Mouse (Mus musculus) brown adipose tissue, adult 24 weeks (tissue): ENCODE measurements around the gene Dusp18. TPM values are rescaled to one million over a fixed set of nuclear protein-coding genes. Genes with fewer than 3 reads are reported as not detected.
A peak's percentile ranks its signal among the peaks of the same experiment; 100 is the strongest.

Experiments
- H3K27ac ChIP-seq: fragments of 200-500 bp; replicated peaks from 2 replicates; pipeline ENCODE4 v1.5.1; 2012; ENCODE audit warnings: low read depth, mild to moderate bottlenecking, low read length
- H3K4me1 ChIP-seq: fragments of 200-500 bp; 2 replicates; pipeline ENCODE4 v1.6.1; 2012; ENCODE audit warnings: low read length, mixed read lengths; ENCODE audit not compliant: control insufficient read depth, insufficient read depth, insufficient read length
- H3K4me3 ChIP-seq: fragments of 200-500 bp; 2 replicates; pipeline ENCODE4 v1.5.1; 2012; ENCODE audit warnings: low read depth, mild to moderate bottlenecking, low read length, moderate library complexity; ENCODE audit not compliant: insufficient read depth
- polyA plus RNA-seq: library from polyadenylated mRNA; stranded (reverse); fragments of >200 nt; gene quantifications from 2 replicates; pipeline ENCODE4 v1.2.4, GENCODE M21; 2012; ENCODE audit not compliant: missing spikeins, insufficient read depth, insufficient read length

The Dusp18 gene
- polyA plus RNA-seq, 1 experiment, result 4.8 TPM

DNA sequence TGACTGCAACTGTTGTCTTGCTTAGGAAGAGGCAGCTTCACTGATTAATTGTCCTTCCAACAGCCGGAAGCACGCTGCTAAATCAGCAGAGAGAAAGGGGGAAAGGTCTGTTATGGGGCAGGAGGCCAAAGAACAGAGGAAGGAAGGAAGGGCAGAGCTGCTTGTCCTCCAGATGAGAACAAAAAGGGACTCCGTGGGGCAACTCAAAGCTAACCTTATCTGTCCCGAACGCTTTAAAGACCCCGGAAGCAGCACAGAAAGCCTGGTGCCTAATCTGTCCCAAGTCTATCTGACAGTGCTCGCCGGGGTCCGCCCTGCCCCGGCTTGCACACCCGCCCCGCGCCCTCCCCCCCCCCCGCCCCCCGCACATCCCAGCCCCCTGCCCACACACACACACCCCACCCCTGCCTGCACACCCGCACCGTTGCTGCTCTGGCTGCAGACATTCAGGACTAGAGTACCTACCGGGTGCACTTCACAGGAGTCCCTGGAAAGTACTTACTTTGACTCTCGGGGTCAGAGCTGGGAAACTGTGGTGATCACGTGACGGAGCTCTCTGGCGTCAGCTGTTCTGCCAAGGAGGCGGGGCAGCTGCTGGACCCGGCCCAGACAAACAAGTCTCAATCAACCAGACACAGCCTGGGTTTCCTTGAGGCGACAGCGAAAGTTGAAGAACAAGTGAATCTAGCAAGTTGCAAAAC lies 36.6 kb downstream of the Dusp18 start, which contains the start of gene Tcn2:
TSS of gene Tcn2 (minus strand) at position 649 of the 701 bp plus-strand sequence.
- no peak within 1 kb of the TSS; the same call in 1 of the 2 replicates for H3K27ac ChIP-seq
- H3K4me3 ChIP-seq, result peak within 1 kb of the TSS; percentile 51

DNA sequence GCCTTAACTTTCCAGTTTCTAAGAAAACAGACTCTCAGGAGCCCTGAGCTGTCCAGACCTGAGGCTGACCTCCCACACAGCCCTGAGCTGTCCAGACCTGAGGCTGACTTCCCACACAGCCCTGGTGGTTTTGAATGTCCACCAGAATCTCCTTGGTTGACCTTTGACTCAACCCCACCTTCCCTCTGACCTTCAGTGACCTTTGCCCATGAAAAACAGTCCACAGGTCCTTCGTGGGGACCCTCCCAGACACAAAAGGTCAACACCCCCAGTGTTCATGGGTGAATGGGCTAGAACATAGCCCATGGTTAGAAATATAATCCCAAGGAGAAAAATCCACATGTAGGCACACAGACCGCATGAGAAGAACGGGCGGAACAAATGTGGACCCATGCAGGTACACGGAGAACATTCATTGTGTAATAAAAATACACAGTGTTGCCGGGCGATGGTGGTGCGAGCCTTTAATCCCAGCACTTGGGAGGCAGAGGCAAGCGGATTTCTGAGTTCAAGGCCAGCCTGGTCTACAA lies 38.8 kb downstream of the Dusp18 start:
- no peak overlapping the region for H3K4me3 ChIP-seq
- H3K27ac ChIP-seq, result no peak overlapping the region
- peaks cover 3% of the 10 kb centered on the region; the same call in 1 of the 2 replicates for H3K4me1 ChIP-seq

More for the DNA sequence above, 36.6 kb downstream of the Dusp18 start, which contains the start of gene Tcn2:
- H3K4me1 ChIP-seq, result peaks cover 3% of the 10 kb centered on the region; the same call in 1 of the 2 replicates

DNA sequence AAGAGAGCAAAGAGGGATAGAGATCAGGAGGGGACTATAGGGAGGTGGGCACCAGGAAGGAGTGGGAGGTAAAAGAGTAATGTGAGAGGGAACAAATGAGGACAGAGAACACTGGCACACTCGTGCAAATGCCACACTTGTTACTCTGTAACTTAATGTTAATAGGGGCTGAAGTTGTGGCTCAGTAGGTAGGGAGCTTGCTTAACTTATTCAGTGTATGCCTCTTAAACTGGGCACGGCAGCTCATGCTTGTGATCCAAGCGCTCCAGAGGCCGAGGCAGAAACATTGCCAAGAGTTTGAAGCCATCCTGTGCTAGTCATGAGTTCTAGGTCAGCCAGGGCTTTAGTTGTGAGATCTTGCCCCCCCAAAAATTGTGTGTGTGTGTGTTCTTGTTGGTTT lies 40.1 kb downstream of the Dusp18 start:
- no peak overlapping the region for H3K4me3 ChIP-seq
- H3K4me1 ChIP-seq, result peaks cover 3% of the 10 kb centered on the region; the same call in 1 of the 2 replicates
- H3K27ac ChIP-seq, result no peak overlapping the region

DNA sequence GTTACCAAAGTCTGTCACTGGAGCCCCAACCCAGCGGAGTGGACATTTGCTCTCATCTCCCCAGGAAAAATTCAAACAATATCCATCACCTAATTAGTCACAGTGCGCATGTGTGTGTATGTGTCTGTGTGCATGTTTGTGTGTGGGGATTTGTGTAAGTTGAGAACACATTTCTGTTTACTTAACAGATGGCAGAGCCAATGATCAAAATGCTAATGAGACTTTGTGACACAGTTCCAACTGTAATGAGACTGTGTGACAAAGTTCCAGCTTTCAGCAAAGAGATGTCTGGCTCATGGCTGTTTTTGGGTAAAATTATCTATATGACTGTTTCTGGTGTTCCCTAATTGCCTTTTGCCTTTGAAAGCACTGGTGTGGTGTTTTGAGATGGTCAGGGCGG lies 41.3 kb downstream of the Dusp18 start:
- Histone ChIP-seq H3K4me1 (no peaks in the 10 kb centered on the region), H3K4me3 (no peak overlapping the region), H3K27ac (no peak overlapping the region)

DNA sequence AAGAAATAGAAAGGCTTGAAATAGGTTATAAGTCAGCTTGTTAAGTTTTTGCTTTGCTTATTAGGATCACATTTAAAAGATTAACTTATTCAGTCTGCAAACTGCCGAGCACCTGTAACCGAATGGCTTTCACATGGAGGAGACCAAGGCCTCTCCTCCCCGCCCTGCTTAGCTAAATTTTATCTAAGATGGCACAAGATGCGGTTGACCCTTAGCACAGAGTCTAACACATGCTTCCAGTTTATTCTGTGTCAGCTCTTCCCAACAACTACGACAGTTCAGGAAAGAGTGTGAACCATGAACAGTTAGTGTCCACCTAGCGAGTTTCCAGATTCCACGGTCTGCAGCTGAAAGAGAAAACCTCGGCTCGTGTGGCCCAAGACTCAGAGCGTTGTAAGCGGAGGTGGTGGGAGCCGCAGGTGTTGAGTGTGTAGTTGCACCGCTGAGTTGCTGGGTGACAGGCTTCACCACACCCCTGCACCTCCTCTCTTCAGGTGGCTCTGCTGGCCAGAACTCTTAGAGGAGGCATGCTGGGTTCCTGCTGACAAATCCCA lies 42.4 kb downstream of the Dusp18 start:
- Histone ChIP-seq H3K27ac (no peak overlapping the region), H3K4me3 (no peak overlapping the region), H3K4me1 (no peaks in the 10 kb centered on the region)

DNA sequence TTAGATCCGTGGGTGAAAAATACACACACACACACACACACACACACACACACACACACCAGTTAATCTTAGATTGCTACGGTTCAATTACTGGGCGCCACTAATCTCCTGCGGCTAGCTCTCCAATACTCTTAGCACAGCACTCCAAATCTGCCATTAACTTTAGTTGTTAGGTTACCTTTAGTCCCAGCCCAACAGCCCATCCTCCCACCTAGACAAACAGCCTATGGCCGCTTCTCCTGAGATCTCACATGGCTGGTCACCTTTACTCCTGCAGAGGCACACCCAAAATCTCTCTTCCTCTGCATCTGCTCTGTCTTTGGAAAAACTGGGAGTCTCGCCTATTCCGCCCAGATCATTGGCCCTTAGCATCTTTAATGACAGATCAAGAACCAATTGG lies 46.3 kb downstream of the Dusp18 start:
- Histone ChIP-seq H3K4me3 (no peak overlapping the region), H3K27ac (no peak overlapping the region), H3K4me1 (no peaks in the 10 kb centered on the region)

DNA sequence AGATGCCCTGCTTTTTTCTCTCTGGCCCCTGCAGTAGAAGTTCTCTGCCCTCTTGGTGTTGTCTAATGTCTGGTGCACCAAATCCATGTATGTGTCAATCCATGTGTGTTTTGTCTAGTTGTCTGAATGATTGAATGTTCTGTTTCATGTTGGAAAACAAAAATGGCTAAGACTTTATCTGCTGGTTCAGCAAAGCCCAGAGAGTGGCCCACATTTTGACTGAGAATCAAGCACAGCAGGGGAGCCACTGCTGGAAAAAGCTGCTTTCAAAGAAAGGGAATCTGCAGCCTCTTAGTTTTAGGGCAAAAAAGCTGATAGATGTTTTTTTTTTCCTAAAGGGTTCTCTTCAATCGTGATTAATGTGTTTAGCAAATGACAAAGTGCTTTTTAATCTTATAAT lies 51.3 kb downstream of the Dusp18 start:
- Histone ChIP-seq H3K27ac (no peak overlapping the region), H3K4me1 (no peaks in the 10 kb centered on the region), H3K4me3 (no peak overlapping the region)

Other genes starting within 250 kb of the Dusp18 start
- gene Morc2a, start 246.0 kb upstream of the Dusp18 start, polyA plus RNA-seq, result 5.7 and 7.9 TPM in 2 replicates
- 3.2 and 3.4 TPM in 2 replicates for gene Osbp2, start 31.3 kb upstream of the Dusp18 start, polyA plus RNA-seq
- 1.0 and 2.1 TPM in 2 replicates for gene 4921536K21Rik, start 142 bp upstream of the Dusp18 start, polyA plus RNA-seq
- gene Slc35e4, start 19.4 kb downstream of the Dusp18 start, polyA plus RNA-seq, result 1.1 TPM in 2 replicates
- gene Tcn2, start 36.9 kb downstream of the Dusp18 start, polyA plus RNA-seq, result 48.4 and 63.5 TPM in 2 replicates
- gene Pes1, start 68.7 kb downstream of the Dusp18 start, polyA plus RNA-seq, result 25.5 and 45.2 TPM in 2 replicates
- gene 4930556J24Rik, start 81.5 kb downstream of the Dusp18 start, polyA plus RNA-seq, result not detected in 2 replicates
- gene Gal3st1, start 88.4 kb downstream of the Dusp18 start, polyA plus RNA-seq, result not detected in 2 replicates
- gene Sec14l4, start 136.2 kb downstream of the Dusp18 start, polyA plus RNA-seq, result 7.4 and 17.2 TPM in 2 replicates
- gene Sec14l3, start 169.6 kb downstream of the Dusp18 start, polyA plus RNA-seq, result not detected in 2 replicates
- gene Mtfp1, start 200.2 kb downstream of the Dusp18 start, polyA plus RNA-seq, result 54.3 and 54.8 TPM in 2 replicates
- gene Sec14l2, start 228.2 kb downstream of the Dusp18 start, polyA plus RNA-seq, result 0.63 TPM in 1 of 2 replicates, not detected in the other
- gene Rnf215, start 240.0 kb downstream of the Dusp18 start, polyA plus RNA-seq, result 5.9 and 8.4 TPM in 2 replicates